Mouse (Mus musculus): ENCODE results near the gene Nfs1.

DNA sequence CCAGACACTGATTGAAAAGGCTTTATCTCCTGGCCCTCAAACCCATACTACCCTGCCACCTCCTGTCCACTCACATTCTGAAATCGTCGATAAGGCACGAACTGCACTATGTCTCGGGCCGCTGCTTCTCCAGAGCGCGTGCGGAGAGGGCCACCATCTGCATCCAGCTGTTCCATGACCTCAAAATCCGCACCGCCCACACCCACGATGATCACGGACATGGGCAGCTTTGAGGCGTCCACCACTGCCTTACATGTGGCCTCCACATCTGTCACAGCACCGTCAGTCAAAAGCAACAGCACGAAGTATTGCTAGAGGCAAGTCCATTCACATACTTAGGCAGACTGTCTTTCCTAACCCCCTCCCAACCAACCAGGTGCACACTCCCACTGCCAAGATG lies 70.3 kb downstream of the Nfs1 start:
- TF ChIP-seq CTCF (conservative IDR thresholded peaks at IDR 0.05 in 1 of 2, IDR thresholded peaks at IDR 0.05 in 1 of 2; ENCODE audit: low read depth in 2 of 2, low read length in 2 of 2): no peak
- no peak for TF ChIP-seq MXI1 (IDR thresholded peaks at IDR 0.05; ENCODE audit: low read depth, low read length)
- no peak for TF ChIP-seq MAZ (IDR thresholded peaks at IDR 0.05; ENCODE audit: low read depth, low read length)
- TF ChIP-seq USF2 (conservative IDR thresholded peaks at IDR 0.05; ENCODE audit: low read depth, low read length): no peak
- TF ChIP-seq ZC3H11A (IDR thresholded peaks at IDR 0.05; ENCODE audit: low read depth, low read length): no peak
- no peak for TF ChIP-seq TCF12 (IDR thresholded peaks at IDR 0.05; ENCODE audit: low read depth, low read length)
- no peak for TF ChIP-seq IRF4 (IDR thresholded peaks at IDR 0.05; ENCODE audit: low read depth, low read length)
- TF ChIP-seq CHD1 (IDR thresholded peaks at IDR 0.05; ENCODE audit: low read depth, low read length): no peak
- TF ChIP-seq POLR2A (IDR thresholded peaks at IDR 0.05; ENCODE audit: low read depth, low read length): no peak
- TF ChIP-seq KAT2A (IDR thresholded peaks at IDR 0.05; ENCODE audit: insufficient replicate concordance, low read length): no peak
- TF ChIP-seq ZNF384 (IDR thresholded peaks at IDR 0.05; ENCODE audit: low read depth, low read length): no peak
- TF ChIP-seq USF1 (IDR thresholded peaks at IDR 0.05; ENCODE audit: low read depth, low read length): no peak

All from CH12.LX (cell line).